Mouse (Mus musculus) spleen, adult 2 months (tissue): ENCODE measurements around the gene Wnt3.

ENCODE experiments used
- CTCF ChIP-seq: fragments of 200-500 bp; IDR thresholded peaks from 2 replicates; pipeline ENCODE4 v1.5.1; 2011; ENCODE audit warnings: mild to moderate bottlenecking, inconsistent platforms; ENCODE audit not compliant: insufficient read depth, insufficient read length, insufficient replicate concordance; ENCODE audit errors: extremely low read depth
- POLR2A ChIP-seq: fragments of 200-500 bp; IDR thresholded peaks from 2 replicates; pipeline ENCODE4 v1.6.1; 2011; ENCODE audit warnings: low read depth, low read length, inconsistent platforms

GRCm38 (mm10) chr11:103731594-103731993 lies 42.4 kb upstream of the Wnt3 start:
- TF ChIP-seq CTCF (no peak), POLR2A (no peak)
